Mouse (Mus musculus): ENCODE data around the gene Spint2.

Gene Spint2

DNA sequence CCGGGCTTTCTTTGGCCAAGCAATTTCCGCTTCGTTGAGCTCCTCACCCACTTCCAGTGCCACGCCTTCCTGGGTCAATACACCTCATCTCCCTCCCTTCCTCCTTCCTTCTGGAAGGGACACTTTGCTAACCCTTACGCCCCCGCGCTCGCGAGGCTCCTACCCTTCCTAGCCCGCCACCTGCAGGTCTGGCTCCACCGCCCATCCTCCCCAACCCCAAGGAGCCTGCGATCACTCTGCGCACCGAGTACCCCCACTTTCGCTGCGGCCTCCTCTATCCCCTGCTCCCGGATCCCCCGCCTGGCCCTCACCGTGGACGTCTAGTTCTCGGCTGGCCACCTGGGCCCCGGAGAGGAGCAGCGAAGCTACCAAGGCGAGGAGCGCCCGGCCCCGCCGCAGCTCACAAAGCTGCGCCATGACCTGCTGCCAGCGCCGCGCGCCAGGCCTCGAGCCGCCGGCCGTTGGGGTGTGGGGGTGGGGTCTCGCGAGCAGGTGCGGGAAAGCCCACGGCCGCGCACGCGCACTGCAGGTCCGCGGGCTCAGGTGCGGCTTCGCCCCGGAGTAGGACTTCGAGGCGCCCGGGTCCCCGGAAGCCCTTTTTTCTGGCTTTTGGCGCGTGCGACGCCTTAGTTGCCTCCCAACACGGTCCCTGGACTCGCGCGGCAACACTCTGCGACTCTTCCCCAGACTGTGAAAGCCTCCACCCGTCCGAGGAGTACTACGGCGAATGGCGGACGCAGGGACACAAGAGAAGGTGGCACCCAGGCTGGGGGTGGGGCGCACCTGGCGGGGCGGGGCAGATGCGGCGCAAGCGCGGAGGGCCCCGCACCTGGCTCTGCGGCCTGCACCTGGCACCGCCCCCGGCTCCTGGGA lies at the start of gene Spint2:
Gene Spint2 (minus strand): TSS at position 712 of the 873 bp plus-strand sequence.
- DNase-seq = peak; percentile 80

DNA sequence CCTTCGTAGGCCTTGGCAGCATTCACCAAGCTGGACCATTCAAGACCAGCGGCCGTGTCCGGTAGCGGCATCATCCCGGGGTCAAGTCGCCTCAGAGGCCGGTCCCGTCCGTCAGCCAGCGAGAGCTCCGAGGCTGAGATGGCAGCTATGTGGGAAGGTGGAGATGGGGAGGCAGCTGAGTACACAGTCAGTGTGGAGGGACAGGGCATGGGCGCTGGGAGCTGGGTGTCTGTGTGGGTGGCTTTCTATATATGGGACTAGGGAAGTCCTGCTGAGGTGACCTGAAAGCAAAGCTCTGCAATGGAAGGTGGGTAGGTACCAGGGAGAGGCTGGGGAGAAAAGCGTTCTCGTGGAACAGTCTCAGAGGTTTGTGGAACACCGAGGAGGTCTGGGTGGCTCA lies 47.3 kb upstream of the Spint2 start:
- no peak for DNase-seq

- no peak for DNase-seq
Measured at GRCm38 (mm10) chr7:29327087-29327486, 45.4 kb upstream of the Spint2 start.

DNA sequence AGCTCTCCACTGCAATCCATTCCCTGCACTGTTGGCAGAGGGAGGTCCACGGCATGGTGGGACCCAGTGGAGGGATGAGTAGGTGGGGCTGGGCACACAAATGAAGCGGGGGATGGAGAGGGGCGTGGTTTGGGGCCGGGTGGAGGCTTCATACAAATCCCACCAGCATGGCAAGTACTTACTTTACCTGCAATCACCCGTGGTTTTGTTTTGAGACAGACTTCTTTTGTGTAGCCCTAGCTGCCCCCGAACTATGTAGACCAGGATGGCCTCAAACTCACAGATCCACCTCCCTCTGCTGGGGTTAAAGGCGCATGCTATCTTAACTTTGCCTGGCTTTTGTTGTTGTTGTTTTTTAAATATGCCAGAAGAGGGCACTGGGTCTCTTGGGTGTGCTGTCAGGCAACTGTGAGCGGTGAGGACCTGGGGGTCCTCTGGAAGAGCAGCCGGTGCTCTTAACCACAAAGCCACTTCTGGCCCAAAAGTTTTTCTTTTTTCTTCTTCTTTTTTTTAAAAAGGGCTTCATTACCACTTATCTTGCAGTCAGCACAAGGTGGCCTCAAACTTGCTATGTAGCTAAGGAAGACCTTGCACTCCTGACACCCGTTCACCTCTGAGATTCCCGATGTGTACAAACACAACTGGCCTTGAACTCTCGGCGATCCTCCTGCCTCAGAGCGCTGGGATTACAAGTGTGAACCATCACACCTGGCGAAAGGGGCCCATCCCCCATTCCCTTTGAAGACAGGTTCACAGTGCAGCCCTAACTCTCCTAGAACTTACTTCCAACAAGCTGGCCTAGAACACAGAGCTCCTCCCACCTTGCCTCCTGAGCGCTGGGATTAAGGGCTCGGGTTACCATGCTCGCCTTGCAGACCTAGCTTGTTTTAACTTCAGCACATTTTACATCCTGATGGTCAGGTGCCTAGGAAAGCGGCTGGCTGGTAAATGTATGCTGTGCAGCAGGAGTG lies 37.9 kb upstream of the Spint2 start:
- peak; percentile 54 for DNase-seq

DNA sequence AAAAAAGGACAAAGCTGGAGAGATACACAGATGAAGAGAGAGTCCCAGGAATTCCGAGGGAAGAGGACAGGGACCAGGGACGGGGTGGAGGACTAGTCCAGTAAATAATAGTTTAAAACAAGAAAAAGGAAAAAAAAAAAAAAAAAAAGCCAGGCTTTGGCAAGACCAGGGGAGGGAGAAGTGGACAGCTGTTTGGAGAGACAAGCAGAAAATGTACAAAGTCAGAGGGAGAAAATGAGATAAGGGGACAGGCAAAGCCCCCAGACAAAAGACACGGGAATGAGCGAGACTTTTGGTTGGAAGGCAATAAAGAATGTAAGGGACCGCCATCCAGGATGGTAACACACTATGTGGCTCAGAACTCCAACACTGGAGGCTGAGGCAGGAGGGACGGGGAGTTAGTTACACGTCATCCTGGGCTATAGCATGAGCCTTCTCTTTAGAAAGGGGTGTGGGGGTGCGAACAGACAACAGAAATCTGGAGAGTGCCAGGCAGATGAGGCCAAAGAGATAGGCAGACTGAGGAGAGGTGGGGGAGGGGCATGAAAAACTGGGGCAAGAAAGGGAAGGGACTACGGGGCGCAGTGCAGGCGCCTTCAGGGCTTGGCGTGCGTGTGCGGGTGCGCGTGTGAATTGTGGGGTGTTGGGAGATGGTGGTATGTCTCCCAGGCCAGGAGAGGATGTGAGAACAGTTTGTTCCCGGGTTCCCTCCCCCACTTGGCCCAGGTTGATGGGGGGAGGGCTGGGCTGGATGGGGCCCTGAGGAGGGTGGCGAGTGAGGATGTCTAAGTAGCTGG lies 36.6 kb upstream of the Spint2 start:
- DNase-seq = peak; percentile 80

DNA sequence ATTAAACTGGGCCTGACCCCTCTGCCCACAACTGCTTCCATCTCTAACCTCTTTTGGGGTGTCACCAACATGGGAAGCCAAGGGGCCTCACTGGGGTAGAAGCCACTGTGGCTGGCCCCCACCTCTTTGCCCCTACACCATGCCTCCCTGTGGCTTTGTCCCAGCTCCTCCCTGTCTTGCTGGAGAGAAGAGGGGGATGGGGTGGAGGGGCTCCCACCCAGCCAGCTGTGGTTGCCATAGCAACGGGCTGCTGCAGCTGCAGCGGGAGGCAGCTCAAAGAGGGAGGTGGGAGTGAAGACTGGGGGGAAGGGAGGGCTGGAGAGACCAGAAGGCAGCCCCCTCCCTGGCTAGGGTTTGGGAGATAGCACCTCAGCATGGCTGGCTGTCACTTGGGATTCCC lies 35.8 kb upstream of the Spint2 start:
- DNase-seq = peak; percentile 88

GRCm38 (mm10) chr7:29316976-29317375 lies 35.3 kb upstream of the Spint2 start:
- DNase-seq = peak; percentile 75

DNA sequence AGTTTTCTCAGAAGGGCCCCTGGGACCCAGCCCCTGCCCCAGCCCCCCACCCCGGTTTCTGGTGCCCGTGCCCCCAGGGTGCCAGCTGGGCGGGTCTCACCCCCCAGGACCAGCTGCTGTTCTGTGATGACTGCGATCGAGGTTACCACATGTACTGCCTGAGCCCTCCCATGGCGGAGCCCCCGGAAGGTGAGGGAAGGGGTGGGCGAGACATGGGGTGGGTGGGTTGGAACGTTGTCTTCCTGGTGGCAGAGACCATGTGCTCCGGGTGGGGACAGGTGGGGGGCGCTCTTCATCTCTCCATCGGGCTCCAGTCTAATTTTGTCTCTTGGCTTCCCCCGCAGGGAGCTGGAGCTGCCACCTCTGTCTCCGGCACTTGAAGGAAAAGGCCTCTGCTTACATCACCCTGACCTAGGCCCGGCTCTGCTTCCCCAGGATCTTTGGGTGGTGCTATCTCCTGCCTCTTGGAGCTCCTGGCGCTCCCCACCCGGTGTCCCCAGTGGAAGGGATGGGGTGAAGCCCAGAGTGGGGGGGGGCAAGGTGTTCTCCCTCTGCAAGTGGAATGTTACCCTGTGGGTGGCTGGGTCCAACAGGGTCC lies 34.5 kb upstream of the Spint2 start:
- DNase-seq = no peak

- DNase-seq = peak; percentile 76
Measured at GRCm38 (mm10) chr7:29314844-29315628, 33.3 kb upstream of the Spint2 start.

DNA sequence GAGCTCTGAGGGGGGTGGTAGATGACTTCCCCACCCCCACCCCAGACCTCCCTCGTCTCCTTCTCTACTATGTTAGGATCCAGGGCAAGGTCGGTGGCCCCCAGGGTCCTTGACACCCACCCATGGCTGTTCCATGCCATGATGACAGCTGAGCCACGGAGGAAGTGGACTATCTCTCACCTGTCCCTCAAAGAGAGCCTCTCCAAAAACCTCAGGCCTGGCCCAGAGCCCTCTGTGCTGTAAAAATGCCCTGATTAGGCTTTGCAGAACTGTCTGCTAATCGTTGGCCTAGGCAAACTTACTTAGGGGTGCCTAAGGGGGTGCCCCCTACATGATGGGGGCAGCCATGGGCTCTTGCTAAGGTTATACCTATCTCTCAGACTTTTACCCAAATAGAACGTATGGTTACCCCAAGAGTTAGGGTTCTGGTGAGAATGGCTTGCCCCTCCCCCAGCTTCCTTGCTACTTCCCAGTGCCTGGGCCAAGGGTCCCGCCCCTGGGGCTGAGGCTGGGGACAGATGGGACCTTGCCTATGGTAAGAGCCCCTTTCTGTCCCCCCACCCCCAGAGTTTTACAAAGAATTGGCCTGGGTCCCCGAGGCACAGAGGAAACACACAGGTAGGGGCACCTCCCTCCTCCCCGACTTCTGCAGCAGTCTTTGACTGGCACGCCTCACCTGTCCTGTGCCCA lies 32.0 kb upstream of the Spint2 start:
- no peak for DNase-seq

DNA sequence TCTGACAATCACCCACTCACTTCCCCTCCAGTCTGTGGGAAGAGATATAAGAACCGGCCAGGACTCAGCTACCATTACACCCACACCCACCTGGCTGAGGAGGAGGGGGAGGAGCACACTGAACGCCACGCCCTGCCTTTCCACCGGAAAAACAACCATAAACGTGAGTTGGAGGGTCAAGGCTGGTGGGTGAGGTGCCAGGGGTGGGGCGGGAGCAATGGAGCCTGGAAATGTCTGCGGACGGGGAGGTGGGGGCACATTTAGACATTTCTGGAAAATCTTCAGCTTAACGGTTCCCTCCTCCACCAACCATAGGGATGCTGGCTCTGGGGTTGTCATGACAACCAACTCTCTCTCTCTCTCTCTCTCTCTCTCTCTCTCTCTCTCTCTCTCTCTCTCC lies 31.3 kb upstream of the Spint2 start:
- no peak for DNase-seq

GRCm38 (mm10) chr7:29309749-29310148 lies 28.0 kb upstream of the Spint2 start:
- no peak for DNase-seq

GRCm38 (mm10) chr7:29309221-29309721 lies 27.6 kb upstream of the Spint2 start:
- peak; percentile 43 for DNase-seq

- peak; percentile 96 for DNase-seq
Measured at GRCm38 (mm10) chr7:29307350-29308104, 25.8 kb upstream of the Spint2 start.

DNA sequence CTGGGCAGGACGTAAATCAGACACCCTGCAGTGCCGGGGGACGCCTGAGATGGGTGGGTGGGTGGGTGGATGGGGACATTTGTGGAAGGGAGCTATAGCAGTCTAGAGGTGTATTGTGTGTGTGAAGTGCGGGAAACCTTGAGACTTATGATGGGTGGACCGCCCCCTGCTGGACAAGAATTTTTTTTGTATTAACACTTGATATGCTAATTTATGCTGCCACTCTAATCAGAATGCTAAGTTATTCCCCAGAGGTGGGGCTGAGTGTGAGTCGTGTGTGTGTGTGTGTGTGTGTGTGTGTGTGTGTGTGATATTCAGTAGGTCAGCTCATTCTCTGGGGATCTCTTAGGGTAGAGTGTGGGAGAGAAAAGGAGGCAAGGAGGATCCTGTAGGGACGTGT lies 24.9 kb upstream of the Spint2 start:
- DNase-seq = peak; percentile 82

GRCm38 (mm10) chr7:29306108-29306507 lies 24.4 kb upstream of the Spint2 start:
- DNase-seq = no peak

DNA sequence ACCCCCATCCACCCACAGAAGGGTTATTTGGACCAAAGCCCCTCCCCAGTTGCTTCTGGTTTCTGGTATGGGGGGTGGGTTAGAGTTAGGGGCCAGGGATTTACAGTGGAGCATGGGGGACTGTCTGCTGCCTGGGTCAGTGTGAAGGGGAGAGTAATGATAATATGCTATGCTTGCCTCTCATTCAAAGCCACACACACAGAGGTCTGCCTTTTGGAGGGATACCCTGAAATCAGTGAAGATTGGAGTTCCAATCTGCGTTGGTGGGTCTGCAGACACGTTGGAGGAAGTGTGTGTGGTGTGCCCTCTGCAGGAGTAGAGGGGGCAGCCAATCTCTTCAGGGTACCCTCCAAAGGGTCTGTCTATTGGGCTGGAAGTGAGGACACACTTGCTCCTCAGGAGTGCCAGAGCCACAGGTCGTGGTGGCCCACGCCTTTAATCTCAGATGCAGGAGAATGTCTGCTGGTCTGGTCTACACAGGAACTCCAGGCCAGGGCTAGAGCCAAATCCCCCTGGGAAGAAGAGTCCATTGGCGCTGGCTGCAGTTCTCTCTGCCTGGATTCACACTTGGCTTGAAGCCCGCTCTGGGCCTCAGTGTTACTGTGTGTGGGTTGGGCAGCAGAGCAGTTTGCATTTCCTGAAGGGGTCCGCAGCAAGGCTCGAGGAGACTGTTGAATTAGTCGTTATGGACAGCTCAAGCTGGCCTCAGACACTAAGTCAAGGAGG lies 23.7 kb upstream of the Spint2 start:
- no peak for DNase-seq

- DNase-seq = peak; percentile 73
Measured at GRCm38 (mm10) chr7:29304463-29305262, 23.0 kb upstream of the Spint2 start.

All from retina, postnatal 1 day (tissue).